Mouse (Mus musculus): ENCODE results near the gene BC025446.

GRCm38 (mm10) chr15:75189116-75189515 lies 27.1 kb upstream of the BC025446 start:
- no peak for TF ChIP-seq POLR2A (IDR thresholded peaks at IDR 0.05; ENCODE audit: borderline replicate concordance, low read depth, low read length)
- TF ChIP-seq CTCF (IDR thresholded peaks at IDR 0.05; ENCODE audit: low read depth, low read length) = peak; percentile 38; the same call in 1 of the 2 replicates

Data from bone marrow macrophage, adult 2 months (primary cell).